Mouse (Mus musculus) lung, adult 2 months (tissue): Measurements from ENCODE around the gene Cfap97d2.

Experiments
- CTCF ChIP-seq: fragments of 200-500 bp; IDR thresholded peaks from 2 replicates; pipeline ENCODE4 v1.5.1; 2011; ENCODE audit warnings: mild to moderate bottlenecking, low read length, control low read depth; ENCODE audit not compliant: insufficient read depth
- POLR2A ChIP-seq: fragments of 200-500 bp; IDR thresholded peaks from 2 replicates; pipeline ENCODE4 v1.6.1; 2011; ENCODE audit warnings: low read depth, mild to moderate bottlenecking, control low read depth, low read length, borderline replicate concordance; ENCODE audit errors: extremely low read depth

DNA sequence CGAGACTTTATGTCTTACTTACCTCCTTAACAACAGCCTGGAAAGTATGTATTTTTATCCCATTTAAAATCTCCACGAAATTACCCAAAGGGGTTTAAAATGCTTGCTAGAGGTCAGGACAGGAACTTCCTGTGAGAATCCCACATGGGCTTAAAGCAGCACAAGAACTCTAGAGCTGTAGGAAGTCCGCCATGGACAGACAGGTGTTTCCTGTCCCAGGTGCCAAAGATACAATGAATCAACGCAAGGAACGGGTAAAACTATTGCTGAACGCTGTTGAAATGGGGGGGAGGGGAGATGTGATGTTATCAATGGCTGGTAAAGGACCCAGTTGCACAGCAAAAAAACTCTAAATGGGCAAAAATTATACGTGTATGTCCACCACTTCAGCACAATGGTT, 21.6 kb upstream of the Cfap97d2 start:
- no peak for TF ChIP-seq CTCF
- TF ChIP-seq POLR2A = no peak
